ENCODE assay signal across 10 mouse cellular contexts in the genomic region with DNA sequence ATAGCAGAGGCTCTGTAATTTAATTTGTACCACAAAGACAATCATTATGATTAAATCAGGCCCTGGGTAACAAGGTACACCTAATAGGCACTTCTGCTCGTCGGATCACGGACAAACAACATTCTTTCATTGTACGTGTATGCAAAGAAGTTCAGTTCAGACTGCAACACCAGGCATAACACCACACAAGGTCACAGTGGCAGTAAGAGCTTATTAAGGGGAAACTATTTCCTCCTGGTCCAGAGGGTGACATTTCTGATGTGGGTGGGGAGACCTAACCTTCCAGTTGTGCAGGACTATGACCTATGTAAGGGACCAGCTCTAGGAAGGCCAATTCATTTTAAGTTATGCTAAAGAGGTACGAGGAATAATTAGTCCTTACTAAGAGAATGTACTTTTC.
"Had no signal": no experiment of that assay in that cellular context is flagged by ENCODE, and none has a peak within 500 bp of the region (broad histone marks: within the 10 kb centered on the region; RNA-seq: fewer than 3 reads in every experiment).

No protein-coding gene starts in this region.

- H3K36me3 ChIP-seq: limb, embryonic 12.5 days; midbrain, embryonic 13.5 days; neural tube, embryonic 12.5 days had no signal

- ATAC-seq: midbrain, embryonic 13.5 days had no signal

- H3K4me2 ChIP-seq: limb, embryonic 12.5 days; midbrain, embryonic 13.5 days; neural tube, embryonic 12.5 days had no signal

- H3K4me1 ChIP-seq: limb, embryonic 12.5 days; midbrain, embryonic 13.5 days; neural tube, embryonic 12.5 days had no signal

- DNase-seq: layer of hippocampus, adult 9-11 months; layer of hippocampus, postnatal 36 days; lung, adult 18-20 months; thymus, postnatal 4 days had no signal

- H3K27ac ChIP-seq: limb, embryonic 12.5 days; liver, embryonic 14.5 days; midbrain, embryonic 13.5 days; neural tube, embryonic 12.5 days; stomach, postnatal 0 days had no signal

- H3K4me3 ChIP-seq: limb, embryonic 12.5 days; midbrain, embryonic 13.5 days; myocyte; neural tube, embryonic 12.5 days had no signal

- H3K9ac ChIP-seq: limb, embryonic 12.5 days; liver, embryonic 14.5 days; midbrain, embryonic 13.5 days; neural tube, embryonic 12.5 days had no signal

- H3K27me3 ChIP-seq: limb, embryonic 12.5 days; midbrain, embryonic 13.5 days; neural tube, embryonic 12.5 days had no signal

- H3K9me3 ChIP-seq: limb, embryonic 12.5 days; midbrain, embryonic 13.5 days; neural tube, embryonic 12.5 days had no signal
